In genomic region chr9:120013251-120013820, GRCm38 (mm10) we compare ENCODE assay signal across 22 mouse cellular contexts. TPM values are rescaled to one million over a fixed set of nuclear protein-coding genes. Genes with fewer than 3 reads are reported as not detected.
A peak's percentile ranks its signal among the peaks of the same experiment; 100 is the strongest.
DNase-seq lines count a peak whose midpoint lies in the region; ATAC-seq and TF ChIP-seq lines count a peak whose summit lies in the region.
"Had no signal": no experiment of that assay in that cellular context is flagged by ENCODE, and none has a peak within 500 bp of the region (broad histone marks: within the 10 kb centered on the region; RNA-seq: fewer than 3 reads in every experiment).

No protein-coding gene starts in this region.

- no peak for ATAC-seq in heart, embryonic 14.5 days (ENCODE audit: insufficient number of reproducible peaks, insufficient read depth, low FRiP score, low read depth)
- ATAC-seq in megakaryocyte, adult 5-6 weeks (ENCODE audit: poor library complexity, severe bottlenecking): no peak
- ATAC-seq: activated CD4-positive, CD25-positive, alpha-beta regulatory T cell, adult 4 months; hindbrain, postnatal 0 days; midbrain, embryonic 13.5 days had no signal

- H3K9ac ChIP-seq in heart, embryonic 14.5 days (ENCODE audit: low read length): no peak overlapping the region
- H3K9ac ChIP-seq: embryonic facial prominence, embryonic 13.5 days; liver, embryonic 14.5 days; midbrain, embryonic 13.5 days; neural tube, embryonic 15.5 days had no signal

- peak overlapping the region; percentile 6 to 46; a peak in 1 of 4 replicates for H3K27ac ChIP-seq in heart, embryonic 14.5 days (replicated peaks in 1 of 2; ENCODE audit: control insufficient read depth in 1 of 2, insufficient read depth in 1 of 2, low read depth in 2 of 2, low read length in 2 of 2)
- H3K27ac ChIP-seq in bone marrow macrophage, adult 2 months (ENCODE audit: insufficient read depth, low read depth, low read length): peak overlapping the region; percentile 12; the same call in 1 of the 2 replicates
- H3K27ac ChIP-seq: embryonic facial prominence, embryonic 13.5 days; hindbrain, postnatal 0 days; kidney, postnatal 0 days; limb, embryonic 10.5 days; liver, embryonic 14.5 days; midbrain, embryonic 13.5 days; neural tube, embryonic 15.5 days had no signal

- no peak overlapping the region for H3K4me2 ChIP-seq in heart, embryonic 14.5 days (ENCODE audit: low read length)
- H3K4me2 ChIP-seq: embryonic facial prominence, embryonic 13.5 days; midbrain, embryonic 13.5 days; neural tube, embryonic 15.5 days had no signal

- TF ChIP-seq POLR2A in bone marrow macrophage, adult 2 months (IDR thresholded peaks at IDR 0.05; ENCODE audit: borderline replicate concordance, low read depth, low read length): no peak

- H3K4me3 ChIP-seq in heart, embryonic 14.5 days (ENCODE audit: control insufficient read depth in 1 of 2, insufficient read depth in 1 of 2, low read depth in 1 of 2, low read length in 2 of 2): no peak overlapping the region
- peak overlapping the region; percentile 67 for H3K4me3 ChIP-seq in megakaryocyte, embryonic 14.5 days (replicated peaks)
- H3K4me3 ChIP-seq in bone marrow macrophage, adult 2 months (ENCODE audit: insufficient read depth, low read length): no peak overlapping the region
- H3K4me3 ChIP-seq: embryonic facial prominence, embryonic 13.5 days; layer of hippocampus, adult 2 months; limb, embryonic 10.5 days; midbrain, embryonic 13.5 days; neural tube, embryonic 15.5 days had no signal

- no peak for TF ChIP-seq CTCF in bone marrow macrophage, adult 2 months (IDR thresholded peaks at IDR 0.05; ENCODE audit: low read depth, low read length)

- 58% methylated on average over 11 of the region's 11 CpGs for WGBS in heart, embryonic 14.5 days

- H3K9me3 ChIP-seq in heart, embryonic 14.5 days (ENCODE audit: control insufficient read depth, low read length): no peaks in the 10 kb centered on the region
- H3K9me3 ChIP-seq in megakaryocyte, embryonic 14.5 days: no peaks in the 10 kb centered on the region
- H3K9me3 ChIP-seq: embryonic facial prominence, embryonic 13.5 days; limb, embryonic 10.5 days; midbrain, embryonic 13.5 days; neural tube, embryonic 15.5 days had no signal

- H3K4me1 ChIP-seq in heart, embryonic 14.5 days (ENCODE audit: control insufficient read depth in 2 of 2, insufficient read depth in 2 of 2, low read length in 2 of 2): peaks cover 11 to 41% of the 10 kb centered on the region in 2 experiments
- peaks cover 56% of the 10 kb centered on the region for H3K4me1 ChIP-seq in megakaryocyte, embryonic 14.5 days
- peaks cover 23% of the 10 kb centered on the region for H3K4me1 ChIP-seq in bone marrow macrophage, adult 2 months (ENCODE audit: control insufficient read depth, insufficient read depth, low read length)

- H3K27me3 ChIP-seq in heart, embryonic 14.5 days (ENCODE audit: control insufficient read depth, insufficient read depth, low read length): no peaks in the 10 kb centered on the region
- peaks cover 61% of the 10 kb centered on the region for H3K27me3 ChIP-seq in megakaryocyte, embryonic 14.5 days (replicated peaks)
- H3K27me3 ChIP-seq: embryonic facial prominence, embryonic 13.5 days had no signal

- peaks cover 63% of the 10 kb centered on the region for H3K36me3 ChIP-seq in heart, embryonic 14.5 days (ENCODE audit: control insufficient read depth, insufficient read depth, low read length)
- H3K36me3 ChIP-seq in megakaryocyte, embryonic 14.5 days (replicated peaks; ENCODE audit: low read length): no peaks in the 10 kb centered on the region
- H3K36me3 ChIP-seq: embryonic facial prominence, embryonic 13.5 days; limb, embryonic 10.5 days; midbrain, embryonic 13.5 days; neural tube, embryonic 15.5 days had no signal

- no peak for DNase-seq in heart, adult 9 months (ENCODE audit: low spot score in 2 of 2)
- DNase-seq in embryo, embryonic 9.5 days (ENCODE audit: extremely low spot score): no peak
- DNase-seq in spleen, postnatal 4 days (ENCODE audit: low spot score in 2 of 2): no peak
- DNase-seq: gastrocnemius, postnatal 14 days; kidney, adult 11 months; lung, postnatal 36 days; right cerebral cortex, postnatal 25 days had no signal

RNA-seq across cellular contexts. Expression of gene Xirp1, which starts 10.1 kb away (rescaled TPM):
- polyA plus RNA-seq in heart, embryonic 14.5 days (2014; fragmentation: Nextera tagmentation; extraction: Ambion mirVana): 57.1 and 59.9 TPM in 2 replicates
- not detected in 2 replicates for polyA plus RNA-seq in megakaryocyte, embryonic 14.5 days (2012; ENCODE audit: insufficient read depth, low replicate concordance)
- 0.09 TPM in 1 of 2 replicates, not detected in the other for total RNA-seq in megakaryocyte, adult 5-6 weeks (2015)
- total RNA-seq in megakaryocyte, adult 5-6 weeks (2017): not detected in 2 replicates
- not detected in 2 replicates for polyA plus RNA-seq in bone marrow macrophage, adult 2 months (2012; ENCODE audit: insufficient read depth, insufficient read length, missing spikeins)
- total RNA-seq: common myeloid progenitor, adult 5-6 weeks; MEL had no signal
- polyA plus RNA-seq: activated CD4-positive, CD25-positive, alpha-beta regulatory T cell, adult 4 months; liver, embryonic 14.5 days had no signal

RNA-seq across cellular contexts. Expression of gene Csrnp1, which starts 28.9 kb away (rescaled TPM):
- polyA plus RNA-seq in heart, embryonic 14.5 days (2014; fragmentation: Nextera tagmentation; extraction: Ambion mirVana): 1.7 and 3.2 TPM in 2 replicates
- polyA plus RNA-seq in megakaryocyte, embryonic 14.5 days (2012; ENCODE audit: insufficient read depth, low replicate concordance): 10.6 and 25.7 TPM in 2 replicates
- total RNA-seq in megakaryocyte, adult 5-6 weeks (2015): 7.9 and 11.6 TPM in 2 replicates
- 11.8 and 12.5 TPM in 2 replicates for total RNA-seq in megakaryocyte, adult 5-6 weeks (2017)
- 3.0 and 4.1 TPM in 2 replicates for polyA plus RNA-seq in bone marrow macrophage, adult 2 months (2012; ENCODE audit: insufficient read depth, insufficient read length, missing spikeins)

RNA-seq across cellular contexts. Expression of gene Cx3cr1, which starts 56.3 kb away (rescaled TPM):
- polyA plus RNA-seq in heart, embryonic 14.5 days (2014; fragmentation: Nextera tagmentation; extraction: Ambion mirVana): 7.5 and 9.0 TPM in 2 replicates
- polyA plus RNA-seq in megakaryocyte, embryonic 14.5 days (2012; ENCODE audit: insufficient read depth, low replicate concordance): 0.73 TPM in 1 of 2 replicates, not detected in the other
- 88.0 and 95.4 TPM in 2 replicates for total RNA-seq in megakaryocyte, adult 5-6 weeks (2015)
- total RNA-seq in megakaryocyte, adult 5-6 weeks (2017): 111 and 114 TPM in 2 replicates
- polyA plus RNA-seq in bone marrow macrophage, adult 2 months (2012; ENCODE audit: insufficient read depth, insufficient read length, missing spikeins): 59.9 and 65.4 TPM in 2 replicates
- total RNA-seq: MEL had no signal

Comparison
In these comparisons a context has a peak if more than half of its experiments do, and no peak if none do; other contexts are left out.
1. RNA of gene Xirp1, which starts 10.1 kb away (polyA plus RNA-seq): 57.1 to 59.9 TPM in heart, embryonic 14.5 days; not detected in megakaryocyte, embryonic 14.5 days and not detected in bone marrow macrophage, adult 2 months; every median in the first group is over 10 times any median in the second.